Mouse (Mus musculus): ENCODE measurements around the gene Snx5. TPM values are rescaled to one million over a fixed set of nuclear protein-coding genes. Genes with fewer than 3 reads are reported as not detected.

Gene Snx5
- total and polyA plus RNA-seq, 2 experiments, result 17.2 to 60.3 TPM

DNA sequence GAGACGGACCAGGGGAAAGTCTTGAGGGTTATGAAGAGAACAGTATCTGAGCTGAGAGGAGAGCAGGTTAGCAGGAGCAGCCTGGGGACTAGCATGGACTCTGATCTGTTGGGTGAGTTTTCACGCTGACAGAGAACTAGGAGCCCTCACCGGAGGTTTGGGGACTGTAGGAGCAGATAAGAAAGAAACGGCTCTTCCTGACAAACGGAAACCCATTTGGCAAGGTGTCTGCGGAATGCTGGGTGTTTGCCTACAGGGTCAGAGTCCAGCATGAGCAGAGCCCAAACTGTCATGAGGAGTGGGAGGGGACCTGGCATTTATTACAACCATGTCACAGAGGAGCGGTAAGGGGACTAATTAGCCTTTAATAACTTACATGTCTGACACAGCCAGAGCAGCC, 40.2 kb downstream of the Snx5 start:
- peak; percentile 88 for DNase-seq (ENCODE audit: extremely low read depth, low read depth, low spot score)
- Histone ChIP-seq H3K4me1 (ENCODE audit: control insufficient read depth, insufficient read depth, low read length) (peaks cover 5% of the 10 kb centered on the region), H3K27me3 (ENCODE audit: control insufficient read depth, insufficient read depth, low read length) (no peaks in the 10 kb centered on the region), H3K36me3 (ENCODE audit: control insufficient read depth, insufficient read depth, low read length) (no peaks in the 10 kb centered on the region), H3K79me2 (ENCODE audit: control insufficient read depth, insufficient read depth, low read length) (no peaks in the 10 kb centered on the region), H3K9ac (ENCODE audit: low read depth, low read length) (peak overlapping the region; percentile 58), H3K27ac (replicated peaks; ENCODE audit: insufficient read depth, low read depth, low read length) (peak overlapping the region; percentile 47; the same call in 1 of the 2 replicates), H3K4me3 (ENCODE audit: insufficient read depth, low read depth, low read length) (no peak overlapping the region; the same call in 1 of the 2 replicates)
- TF ChIP-seq CTCF (IDR thresholded peaks at IDR 0.05; ENCODE audit: low read depth, low read length) (no peak), POLR2A (IDR thresholded peaks at IDR 0.05; ENCODE audit: extremely low read depth, insufficient read depth, low read length) (no peak)
- WGBS, result 6% methylated on average over 7 of the region's 7 CpGs

DNA sequence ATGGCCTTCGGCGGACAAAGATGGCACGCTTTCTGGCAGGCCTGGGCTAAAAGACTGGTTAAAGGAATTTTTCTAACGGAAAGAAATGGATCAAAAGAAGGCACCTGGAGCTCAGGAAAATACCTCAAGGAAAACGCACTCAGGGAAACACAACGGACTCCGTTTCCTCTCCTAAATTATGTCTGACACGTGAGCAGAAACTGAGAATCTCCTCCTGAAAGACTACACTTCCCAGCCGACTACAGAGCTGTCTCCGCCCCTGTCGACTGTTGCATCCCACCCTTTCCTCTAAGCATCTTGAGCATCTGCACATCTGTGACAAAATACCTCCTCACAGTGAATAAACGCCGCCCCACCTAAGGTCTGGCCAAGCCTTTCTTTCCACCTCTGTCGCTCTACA, 41.1 kb downstream of the Snx5 start:
- H3K9ac ChIP-seq (ENCODE audit: low read depth, low read length), result no peak overlapping the region
- H3K27ac ChIP-seq (replicated peaks; ENCODE audit: insufficient read depth, low read depth, low read length), result no peak overlapping the region
- no peaks in the 10 kb centered on the region for H3K79me2 ChIP-seq (ENCODE audit: control insufficient read depth, insufficient read depth, low read length)
- peaks cover 5% of the 10 kb centered on the region for H3K4me1 ChIP-seq (ENCODE audit: control insufficient read depth, insufficient read depth, low read length)
- 94% methylated on average over 14 of the region's 14 CpGs for WGBS
- TF ChIP-seq POLR2A (IDR thresholded peaks at IDR 0.05; ENCODE audit: extremely low read depth, insufficient read depth, low read length) (no peak), CTCF (IDR thresholded peaks at IDR 0.05; ENCODE audit: low read depth, low read length) (no peak)
- DNase-seq (ENCODE audit: extremely low read depth, low read depth, low spot score), result no peak
- H3K36me3 ChIP-seq (ENCODE audit: control insufficient read depth, insufficient read depth, low read length), result no peaks in the 10 kb centered on the region
- no peak overlapping the region for H3K4me3 ChIP-seq (ENCODE audit: insufficient read depth, low read depth, low read length)
- no peaks in the 10 kb centered on the region for H3K27me3 ChIP-seq (ENCODE audit: control insufficient read depth, insufficient read depth, low read length)

- WGBS, result 93% methylated on average over 12 of the region's 12 CpGs
- no peak overlapping the region for H3K9ac ChIP-seq (ENCODE audit: low read depth, low read length)
- no peaks in the 10 kb centered on the region for H3K36me3 ChIP-seq (ENCODE audit: control insufficient read depth, insufficient read depth, low read length)
- DNase-seq (ENCODE audit: extremely low read depth, low read depth, low spot score), result no peak
- H3K4me3 ChIP-seq (ENCODE audit: insufficient read depth, low read depth, low read length), result no peak overlapping the region
- no peak overlapping the region for H3K27ac ChIP-seq (replicated peaks; ENCODE audit: insufficient read depth, low read depth, low read length)
- H3K4me1 ChIP-seq (ENCODE audit: control insufficient read depth, insufficient read depth, low read length), result peaks cover 8% of the 10 kb centered on the region
- H3K79me2 ChIP-seq (ENCODE audit: control insufficient read depth, insufficient read depth, low read length), result no peaks in the 10 kb centered on the region
- TF ChIP-seq CTCF (IDR thresholded peaks at IDR 0.05; ENCODE audit: low read depth, low read length) (no peak), POLR2A (IDR thresholded peaks at IDR 0.05; ENCODE audit: extremely low read depth, insufficient read depth, low read length) (no peak)
- H3K27me3 ChIP-seq (ENCODE audit: control insufficient read depth, insufficient read depth, low read length), result no peaks in the 10 kb centered on the region
These were observed 42.0 kb downstream of the Snx5 start for GRCm38 (mm10) chr2:144228521-144229346.

DNA sequence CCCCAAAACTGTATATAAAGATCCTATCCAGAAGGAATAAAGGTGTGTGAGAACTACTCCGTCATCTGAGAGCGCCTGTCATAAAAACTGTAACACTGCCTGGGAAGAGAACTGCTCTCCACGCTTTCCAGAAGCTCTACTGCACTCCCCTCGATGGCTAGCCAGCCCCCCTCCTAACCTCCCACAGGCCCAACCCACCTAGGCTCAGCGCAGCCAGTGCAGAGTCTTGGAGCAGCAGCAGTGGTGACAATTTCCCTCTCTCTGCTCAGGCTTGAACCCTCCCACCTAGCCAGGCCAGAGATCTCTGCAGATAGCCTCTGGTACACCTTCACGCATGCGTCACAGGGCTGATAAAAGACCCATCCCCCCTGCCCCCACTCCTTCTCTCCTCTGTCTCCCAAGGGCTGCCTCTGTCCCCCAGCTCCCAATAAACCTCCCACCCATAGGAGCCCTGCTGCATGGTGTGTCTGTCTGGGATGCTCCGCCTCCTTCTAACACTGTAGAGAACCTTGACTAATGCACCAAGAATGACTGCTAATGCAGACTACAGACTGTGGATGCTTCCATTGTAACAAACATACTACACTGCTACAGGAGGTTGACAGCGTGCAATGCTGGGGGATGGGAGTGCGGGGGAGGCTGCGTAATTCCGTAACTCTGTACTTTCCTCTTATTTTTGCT, 43.7 kb downstream of the Snx5 start:
- Histone ChIP-seq H3K27me3 (ENCODE audit: control insufficient read depth, insufficient read depth, low read length) (no peaks in the 10 kb centered on the region), H3K27ac (replicated peaks; ENCODE audit: insufficient read depth, low read depth, low read length) (no peak overlapping the region), H3K36me3 (ENCODE audit: control insufficient read depth, insufficient read depth, low read length) (no peaks in the 10 kb centered on the region), H3K4me3 (ENCODE audit: insufficient read depth, low read depth, low read length) (no peak overlapping the region), H3K9ac (ENCODE audit: low read depth, low read length) (no peak overlapping the region), H3K79me2 (ENCODE audit: control insufficient read depth, insufficient read depth, low read length) (no peaks in the 10 kb centered on the region), H3K4me1 (ENCODE audit: control insufficient read depth, insufficient read depth, low read length) (peaks cover 8% of the 10 kb centered on the region)
- no peak for DNase-seq (ENCODE audit: extremely low read depth, low read depth, low spot score)
- TF ChIP-seq POLR2A (IDR thresholded peaks at IDR 0.05; ENCODE audit: extremely low read depth, insufficient read depth, low read length) (no peak), CTCF (IDR thresholded peaks at IDR 0.05; ENCODE audit: low read depth, low read length) (no peak)
- 97% methylated on average over 12 of the region's 12 CpGs for WGBS

DNA sequence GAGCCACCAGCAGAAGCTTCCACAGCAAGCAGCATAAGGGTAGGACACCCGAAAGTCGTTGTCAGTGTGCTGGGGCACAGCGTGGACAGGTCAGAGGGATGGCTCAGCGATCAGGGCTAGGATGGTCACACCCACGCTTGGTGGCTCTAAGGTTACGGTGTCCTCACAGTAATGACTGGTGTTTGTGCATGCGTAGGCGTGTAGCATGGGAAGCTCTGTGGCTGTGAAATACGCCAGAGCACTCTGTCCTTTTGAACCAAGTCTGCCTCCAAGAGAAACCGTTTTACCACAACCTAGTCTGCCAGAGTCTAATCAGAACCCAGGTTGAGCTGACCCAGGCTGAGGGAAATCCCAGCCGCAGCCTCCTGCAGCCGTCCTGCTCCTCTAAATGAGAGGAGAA, 46.4 kb downstream of the Snx5 start:
- DNase-seq (ENCODE audit: extremely low read depth, low read depth, low spot score), result peak; percentile 84
- H3K27ac ChIP-seq (replicated peaks; ENCODE audit: insufficient read depth, low read depth, low read length), result peak overlapping the region; percentile 16; the same call in 1 of the 2 replicates
- H3K27me3 ChIP-seq (ENCODE audit: control insufficient read depth, insufficient read depth, low read length), result no peaks in the 10 kb centered on the region
- peaks cover 3% of the 10 kb centered on the region for H3K4me1 ChIP-seq (ENCODE audit: control insufficient read depth, insufficient read depth, low read length)
- H3K36me3 ChIP-seq (ENCODE audit: control insufficient read depth, insufficient read depth, low read length), result no peaks in the 10 kb centered on the region
- no peak for TF ChIP-seq CTCF (IDR thresholded peaks at IDR 0.05; ENCODE audit: low read depth, low read length)
- no peak for TF ChIP-seq POLR2A (IDR thresholded peaks at IDR 0.05; ENCODE audit: extremely low read depth, insufficient read depth, low read length)
- peak overlapping the region; percentile 34 for H3K4me3 ChIP-seq (ENCODE audit: insufficient read depth, low read depth, low read length)
- no peaks in the 10 kb centered on the region for H3K79me2 ChIP-seq (ENCODE audit: control insufficient read depth, insufficient read depth, low read length)
- WGBS, result 19% methylated on average over 12 of the region's 12 CpGs
- peak overlapping the region; percentile 48 for H3K9ac ChIP-seq (ENCODE audit: low read depth, low read length)

Data from liver, adult 2 months (tissue).